Mouse (Mus musculus): ENCODE results near the gene Fcho1.

GRCm38 (mm10) chr8:71728826-71729620 is 3.5 kb upstream of the Fcho1 start:
- TF ChIP-seq MAFK (IDR thresholded peaks at IDR 0.05; ENCODE audit: insufficient read depth, low read depth, low read length) (no peak), ZNF384 (IDR thresholded peaks at IDR 0.05; ENCODE audit: low read depth, low read length) (no peak), ZC3H11A (IDR thresholded peaks at IDR 0.05; ENCODE audit: borderline replicate concordance, low read depth, low read length) (no peak), HCFC1 (IDR thresholded peaks at IDR 0.05; ENCODE audit: borderline replicate concordance, insufficient read depth, low read length) (no peak)

Measured in ES-E14 (cell line).